Mouse (Mus musculus): ENCODE measurements around the gene Gm49776.
A peak's percentile ranks its signal among the peaks of the same experiment; 100 is the strongest.

- TF ChIP-seq POLR2A (IDR thresholded peaks at IDR 0.05; ENCODE audit: insufficient read depth, low read depth, low read length) = peak; percentile 69; the same call in 1 of the 2 replicates
- TF ChIP-seq CTCF (IDR thresholded peaks at IDR 0.05; ENCODE audit: insufficient read depth, low read depth, low read length) = no peak
Measured at GRCm38 (mm10) chr16:18248433-18249363, 9.4 kb downstream of the Gm49776 start, which contains the start of the genes Trmt2a and Ranbp1.
